Mouse (Mus musculus): ENCODE results near the gene Mex3d. TPM values are rescaled to one million over a fixed set of nuclear protein-coding genes. Genes with fewer than 3 reads are reported as not detected.

Mex3d gene
- polyA plus RNA-seq (2012; rRNA removed) = 11.2 and 11.5 TPM in 2 replicates

DNA sequence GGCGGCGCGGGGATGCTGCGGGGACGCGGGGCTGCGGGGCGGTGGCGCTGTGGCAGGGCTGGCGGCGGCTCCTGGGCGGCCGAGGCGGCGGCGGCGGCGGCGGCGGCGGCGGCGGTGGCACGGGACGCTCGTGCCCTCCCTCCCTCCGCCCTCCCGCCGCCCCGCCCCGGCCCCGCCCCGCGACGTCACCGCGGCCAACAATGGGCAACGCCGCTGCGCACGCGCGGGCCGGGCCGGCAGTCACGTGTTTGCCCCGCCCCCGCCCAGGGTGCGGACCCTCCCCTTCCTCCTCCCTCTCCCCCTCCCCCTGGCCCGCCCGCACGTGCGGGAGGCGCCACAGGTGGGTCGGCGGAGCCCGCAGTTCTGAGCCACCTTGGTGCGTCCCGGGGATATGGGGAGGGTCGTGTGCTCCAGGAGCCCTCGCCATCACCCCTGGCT lies at the start of gene Mex3d:
TSS of gene Mex3d (minus strand) at position 138 of the 438 bp plus-strand sequence.
- DNase-seq (ENCODE audit: low spot score) = peak; percentile 84

DNA sequence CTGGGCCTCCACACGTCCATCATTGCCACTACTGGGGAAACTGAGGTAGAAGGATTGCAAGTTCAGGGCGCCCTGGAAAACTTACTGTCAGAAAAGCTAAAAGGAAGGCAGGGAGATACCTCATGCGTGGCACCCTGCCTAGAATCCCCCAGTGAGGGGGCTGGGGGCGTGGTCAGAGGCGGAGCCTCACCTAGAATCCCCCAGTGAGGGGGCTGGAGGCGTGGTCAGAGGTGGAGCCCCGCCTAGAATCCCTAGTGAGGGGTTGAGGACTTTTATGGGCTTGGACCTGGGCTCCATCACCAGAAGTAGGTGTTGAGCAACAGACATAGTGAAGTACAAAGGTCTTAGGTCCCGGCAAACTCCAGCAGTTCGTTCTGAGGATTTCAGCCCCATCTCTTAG lies 48.8 kb upstream of the Mex3d start:
- no peak for DNase-seq (ENCODE audit: low spot score)

DNA sequence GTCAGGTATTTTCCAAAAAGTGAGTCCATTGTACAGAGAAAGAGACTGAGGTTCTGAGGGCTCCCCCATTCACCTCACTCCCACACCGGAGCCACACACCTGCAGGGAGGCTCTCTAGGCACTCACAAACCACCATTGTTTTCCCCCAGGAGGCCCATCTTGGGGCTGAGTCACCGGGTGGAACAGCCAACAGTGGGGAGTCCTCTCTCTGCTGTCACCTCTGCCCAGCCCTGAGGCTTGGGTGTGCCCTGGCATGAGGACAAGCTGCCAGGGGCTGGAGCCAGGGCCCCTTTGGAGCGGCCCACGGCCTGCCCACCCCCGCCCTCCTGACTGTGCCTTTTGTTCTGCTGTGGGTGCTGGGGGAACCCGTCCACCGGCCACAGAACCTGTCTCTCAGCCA lies 48.3 kb upstream of the Mex3d start:
- DNase-seq (ENCODE audit: low spot score) = no peak

DNA sequence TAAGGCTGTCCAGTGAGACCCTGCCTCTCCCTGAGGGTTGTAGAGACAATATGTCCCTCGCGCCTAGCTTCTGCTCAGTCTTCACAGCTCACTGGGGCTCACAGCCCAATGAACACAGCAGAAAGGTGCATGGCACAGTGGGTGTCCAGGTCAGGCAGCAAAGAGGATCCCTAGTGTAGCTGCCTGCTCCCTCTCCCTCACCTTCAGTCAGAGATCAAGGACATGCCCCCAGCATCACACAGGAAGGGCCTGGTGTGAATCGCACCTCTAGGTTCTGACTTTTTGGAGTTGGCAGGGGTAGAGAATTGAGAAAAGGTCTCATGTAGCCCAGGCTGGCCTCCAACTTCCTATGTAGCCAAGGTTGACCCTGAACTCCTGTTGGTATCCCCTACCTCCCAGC lies 47.4 kb upstream of the Mex3d start:
- no peak for DNase-seq (ENCODE audit: low spot score)

GRCm38 (mm10) chr10:80434233-80434592 lies 46.8 kb upstream of the Mex3d start:
- DNase-seq (ENCODE audit: low spot score) = no peak

- DNase-seq (ENCODE audit: low spot score) = peak; percentile 85
Observed at GRCm38 (mm10) chr10:80433513-80434232, 46.2 kb upstream of the Mex3d start, which contains the start of gene Tcf3. Gene Tcf3 (minus strand): TSS chr10:80433647.

- DNase-seq (ENCODE audit: low spot score) = no peak
Observed at GRCm38 (mm10) chr10:80432936-80433512, 45.6 kb upstream of the Mex3d start.

DNA sequence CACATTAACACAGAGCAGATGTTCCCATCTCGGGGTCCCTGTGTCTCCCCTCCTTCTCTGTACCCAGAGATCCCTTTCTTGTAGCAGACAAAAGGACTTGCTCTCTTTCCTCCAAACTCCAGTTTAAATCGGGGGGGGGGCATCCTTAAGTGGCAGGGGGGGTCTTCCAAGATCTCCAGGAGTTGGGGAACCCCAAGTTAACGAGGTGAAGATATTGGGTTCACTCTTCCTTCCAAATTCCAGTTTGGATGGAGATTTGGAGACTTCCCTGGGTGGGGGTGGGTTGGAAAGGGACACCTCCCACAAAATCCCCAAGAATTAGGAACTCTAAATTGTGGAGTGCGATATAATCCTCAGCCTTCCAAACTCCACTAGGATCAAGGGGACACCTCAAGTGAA lies 44.9 kb upstream of the Mex3d start:
- no peak for DNase-seq (ENCODE audit: low spot score)

- DNase-seq (ENCODE audit: low spot score) = no peak
Observed at GRCm38 (mm10) chr10:80431570-80432386, 44.3 kb upstream of the Mex3d start.

DNA sequence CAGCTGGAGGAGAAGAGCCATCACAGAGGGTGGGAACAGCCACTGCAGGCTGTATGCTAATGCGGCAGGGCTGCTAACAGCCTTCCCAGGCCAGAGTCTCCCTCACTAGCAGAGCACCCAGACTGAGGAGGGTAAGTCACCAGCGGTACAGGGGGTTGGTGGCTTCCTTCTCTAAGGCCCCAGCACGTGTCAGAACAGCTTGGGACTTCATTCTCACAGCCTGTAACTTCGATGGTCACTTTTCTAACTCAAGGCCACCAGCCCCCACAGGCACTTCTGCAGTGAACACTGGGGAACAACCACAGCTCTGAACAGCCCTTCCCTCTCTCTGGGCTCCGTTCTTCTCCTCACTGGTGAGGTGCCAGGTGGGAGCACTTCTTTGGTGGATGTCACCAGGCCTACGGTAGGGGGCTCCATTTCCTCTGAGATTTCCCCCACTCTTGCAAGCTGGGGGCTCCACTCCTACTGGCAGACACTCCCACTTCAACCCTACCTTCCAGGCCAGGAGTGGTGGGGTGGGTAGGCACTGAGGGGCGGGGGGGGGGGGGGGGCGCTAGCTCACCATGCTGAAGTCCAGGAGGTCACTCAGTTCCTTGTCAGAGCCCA lies 43.0 kb upstream of the Mex3d start:
- no peak for DNase-seq (ENCODE audit: low spot score)

DNA sequence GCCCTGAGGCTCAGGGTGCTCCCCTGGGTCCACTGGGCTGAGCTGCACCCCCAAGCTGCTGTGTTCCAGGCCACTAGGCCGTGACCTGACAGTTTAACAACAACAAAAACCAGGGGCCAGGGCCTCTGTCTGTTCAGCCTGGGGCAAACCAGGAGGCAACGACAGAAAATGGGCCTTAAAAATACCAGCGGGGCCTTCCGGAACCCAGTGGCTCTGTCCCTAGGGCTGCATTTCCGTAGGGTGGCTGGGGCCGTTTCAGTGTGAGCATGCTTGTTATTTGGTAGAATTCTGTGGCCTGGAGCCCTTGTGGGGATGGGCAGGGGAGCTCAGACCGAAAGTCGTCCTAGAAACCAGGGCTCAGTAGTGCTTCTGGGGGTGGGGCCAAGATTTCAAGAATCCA lies 42.3 kb upstream of the Mex3d start:
- no peak for DNase-seq (ENCODE audit: low spot score)

GRCm38 (mm10) chr10:80425041-80425440 lies 37.6 kb upstream of the Mex3d start:
- DNase-seq (ENCODE audit: low spot score) = no peak

- no peak for DNase-seq (ENCODE audit: low spot score)
Observed at GRCm38 (mm10) chr10:80423562-80423961, 36.1 kb upstream of the Mex3d start.

GRCm38 (mm10) chr10:80421651-80422472 lies 34.4 kb upstream of the Mex3d start:
- DNase-seq (ENCODE audit: low spot score) = no peak

DNA sequence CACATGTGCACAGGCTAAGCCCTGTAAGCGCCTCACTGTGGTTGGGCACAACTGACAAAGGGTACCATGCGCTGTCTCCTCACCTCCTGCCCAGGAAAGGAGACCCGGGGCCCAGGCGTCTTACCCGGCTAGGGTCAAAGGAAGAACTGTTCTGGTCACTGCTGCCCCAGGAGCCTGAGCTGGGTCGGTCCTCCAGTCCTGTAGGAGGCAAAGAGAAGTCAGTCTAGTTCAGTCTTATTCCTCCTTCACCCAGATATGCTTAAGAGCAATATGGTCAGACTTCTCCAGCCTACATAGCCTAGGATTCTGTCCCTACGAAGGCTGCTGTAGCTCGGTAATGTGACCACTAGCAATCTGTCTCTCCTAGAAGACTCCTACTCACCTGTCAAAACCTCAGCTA lies 33.7 kb upstream of the Mex3d start:
- no peak for DNase-seq (ENCODE audit: low spot score)

- no peak for DNase-seq (ENCODE audit: low spot score)
Observed at GRCm38 (mm10) chr10:80420729-80421128, 33.3 kb upstream of the Mex3d start.

DNA sequence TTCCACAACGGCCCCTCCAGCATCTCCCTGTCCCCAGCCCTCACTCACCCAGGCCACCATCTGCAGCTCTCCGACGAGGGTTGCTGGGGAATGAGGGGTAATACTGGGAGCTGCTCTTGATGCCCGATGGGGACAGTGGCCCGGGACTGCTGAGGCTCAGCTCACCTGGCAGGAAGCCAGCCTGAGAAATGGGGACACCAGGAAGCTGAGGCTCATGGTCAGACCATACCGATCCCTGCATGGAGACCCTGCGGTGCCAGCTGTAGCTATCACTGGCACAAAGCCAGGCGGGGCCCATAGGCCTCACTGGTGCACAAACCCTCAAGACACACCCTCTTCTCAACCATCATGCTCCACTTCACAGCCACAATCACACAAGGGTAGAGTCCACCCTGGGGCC lies 32.0 kb upstream of the Mex3d start:
- DNase-seq (ENCODE audit: low spot score) = no peak

DNA sequence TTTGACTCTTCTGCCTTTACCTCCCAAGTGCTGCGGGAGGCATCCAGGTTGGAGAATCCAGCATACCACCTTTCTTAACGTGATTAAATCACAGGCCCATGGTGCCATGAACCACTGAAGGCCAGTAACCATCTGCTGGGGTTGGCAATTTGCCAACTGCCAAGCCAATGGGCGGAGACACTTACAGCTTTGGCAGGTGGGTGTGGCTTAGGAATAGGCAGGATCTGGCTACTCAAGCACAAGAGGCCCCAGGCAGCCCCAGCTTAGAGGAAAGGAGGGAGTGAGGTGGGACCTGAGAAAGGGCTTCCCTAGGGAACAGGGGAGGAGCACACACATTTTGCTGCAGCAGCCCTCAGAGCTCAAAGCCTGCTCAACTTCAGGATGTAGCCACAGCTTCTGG lies 30.9 kb upstream of the Mex3d start:
- DNase-seq (ENCODE audit: low spot score) = no peak

GRCm38 (mm10) chr10:80417841-80418240 lies 30.4 kb upstream of the Mex3d start:
- DNase-seq (ENCODE audit: low spot score) = no peak

DNA sequence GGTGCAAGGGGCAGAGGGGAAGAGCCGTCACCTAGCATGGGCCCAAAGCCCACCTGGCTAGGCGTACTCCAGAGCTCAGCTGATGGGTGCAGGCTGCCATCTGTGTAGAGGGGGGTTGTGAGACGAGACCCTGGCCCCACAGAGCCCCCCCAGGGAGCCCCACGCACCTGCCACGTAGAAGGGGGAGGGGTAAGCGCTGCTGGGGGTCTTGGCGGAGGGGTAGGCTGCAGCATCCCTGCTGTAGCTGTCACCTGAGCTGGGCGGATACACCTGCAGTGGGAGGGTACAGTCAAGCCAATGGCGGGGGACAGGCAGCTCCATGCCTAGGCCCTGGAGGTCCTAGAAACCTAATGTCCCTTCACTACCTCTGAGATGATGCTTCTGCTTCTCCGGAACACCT lies 29.9 kb upstream of the Mex3d start:
- DNase-seq (ENCODE audit: low spot score) = no peak

- DNase-seq (ENCODE audit: low spot score) = no peak
Observed at GRCm38 (mm10) chr10:80415566-80415965, 28.1 kb upstream of the Mex3d start.
